Mouse (Mus musculus): Measurements from ENCODE around the gene Adrm1.

DNA sequence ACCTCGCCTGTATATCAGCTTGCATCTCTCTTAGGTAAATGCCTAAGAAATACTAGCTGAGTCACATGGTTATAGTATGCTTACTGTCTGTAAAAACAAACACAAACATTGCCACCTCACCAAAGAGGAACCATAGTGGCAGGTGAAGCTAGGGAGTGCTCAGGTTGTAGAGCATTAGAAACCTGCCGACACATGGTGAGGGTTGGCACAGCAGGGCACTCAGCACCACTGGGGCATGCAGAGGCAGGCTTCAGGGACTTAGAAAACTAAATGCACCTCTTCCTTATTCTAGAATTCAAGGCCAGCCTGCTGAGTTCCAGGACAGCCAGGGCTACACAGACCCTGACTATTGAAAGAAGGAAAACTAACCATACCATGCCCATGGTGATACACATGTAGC is 4.4 kb upstream of the Adrm1 start:
- no peak for TF ChIP-seq CTCF (IDR thresholded peaks at IDR 0.05; ENCODE audit: low read depth, low read length)
- TF ChIP-seq POLR2A (IDR thresholded peaks at IDR 0.05; ENCODE audit: borderline replicate concordance, low read depth, low read length) = no peak
